Mouse (Mus musculus): ENCODE data around the gene Ap5z1.

- TF ChIP-seq GATA1 (IDR thresholded peaks at IDR 0.05; ENCODE audit: borderline replicate concordance, low read length) (no peak), FLI1 (IDR thresholded peaks at IDR 0.05; ENCODE audit: low read length) (no peak)
Observed at GRCm38 (mm10) chr5:142420317-142420716, 43.4 kb upstream of the Ap5z1 start.
